Mouse (Mus musculus): Measurements from ENCODE around the gene Ifna15. TPM values are rescaled to one million over a fixed set of nuclear protein-coding genes. Genes with fewer than 3 reads are reported as not detected.
"Not testable (repeated sequence)": the region's sequence is repeated elsewhere in the genome, so short reads cannot be mapped to it uniquely, and the experiment has no call there.

The Ifna15 gene
- total RNA-seq (2015) (not detected in 2 replicates), total RNA-seq (2017) (not detected in 2 replicates)

DNA sequence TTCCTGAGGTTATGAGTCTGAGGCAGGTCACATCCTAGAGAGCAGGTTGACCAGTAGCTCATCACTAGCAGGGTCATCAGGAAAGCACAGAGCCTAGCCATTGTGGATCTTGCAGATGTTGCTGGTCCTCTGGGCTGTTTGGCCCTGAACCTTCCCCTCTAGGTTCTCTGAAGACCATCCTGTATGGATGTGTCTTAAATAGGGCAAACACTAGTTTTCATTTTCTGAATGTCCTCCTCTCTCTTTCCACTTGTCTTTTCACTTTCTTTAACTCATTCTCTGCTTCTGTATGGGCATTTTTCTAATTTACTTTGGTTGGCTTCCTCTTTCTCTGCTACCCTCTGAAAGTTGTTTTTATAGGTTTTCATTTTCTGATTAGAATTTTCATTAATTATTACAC lies at the start of gene Ifna15:
Ifna15 (minus strand) TSS at position 101 of the 400 bp plus-strand sequence.
- not testable (repeated sequence) for ATAC-seq (replicated peaks; ENCODE audit: poor library complexity)

DNA sequence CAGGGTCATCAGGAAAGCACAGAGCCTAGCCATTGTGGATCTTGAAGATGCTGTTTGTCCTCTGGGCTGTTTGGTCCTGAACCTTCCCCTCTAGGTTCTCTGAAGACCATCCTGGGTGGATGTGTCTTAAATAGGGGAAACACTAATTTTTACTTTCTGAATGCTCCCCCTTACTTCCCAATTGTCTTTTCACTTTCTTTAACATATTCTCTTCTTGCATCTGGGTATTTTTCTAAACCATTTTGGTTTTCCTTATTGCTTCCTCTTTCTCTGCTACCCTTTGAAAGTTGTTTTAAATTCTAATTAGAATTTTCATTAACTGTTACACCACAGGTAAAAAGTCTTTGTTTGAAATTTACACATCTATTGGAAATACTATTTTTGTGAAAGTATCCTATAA lies 45.2 kb upstream of the Ifna15 start, which contains the start of gene Ifna12:
Ifna12 (minus strand) TSS at position 101 of the 400 bp plus-strand sequence.
- no peak for ATAC-seq (replicated peaks; ENCODE audit: poor library complexity)

DNA sequence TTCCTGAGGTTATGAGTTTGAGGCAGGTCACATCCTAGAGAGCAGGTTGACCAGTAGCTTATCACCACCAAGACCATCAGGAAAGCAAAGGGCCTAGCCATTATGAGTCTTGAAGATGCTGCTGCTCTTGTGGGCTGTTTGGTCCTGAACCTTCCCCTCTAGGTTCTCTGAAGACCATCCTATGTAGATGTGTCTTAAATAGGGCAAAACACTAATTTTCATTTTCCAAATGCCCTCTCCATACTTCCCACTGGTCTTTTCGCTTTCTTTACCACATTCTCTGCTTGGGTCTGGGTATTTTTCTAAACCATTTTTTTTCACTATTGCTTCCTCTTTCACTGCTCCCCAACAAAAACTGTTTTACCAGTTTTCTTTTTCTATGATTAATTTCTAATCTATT lies 34.2 kb upstream of the Ifna15 start, which contains the start of gene Ifna9:
Ifna9 (minus strand) TSS at position 101 of the 400 bp plus-strand sequence.
- no peak for ATAC-seq (replicated peaks; ENCODE audit: poor library complexity)

DNA sequence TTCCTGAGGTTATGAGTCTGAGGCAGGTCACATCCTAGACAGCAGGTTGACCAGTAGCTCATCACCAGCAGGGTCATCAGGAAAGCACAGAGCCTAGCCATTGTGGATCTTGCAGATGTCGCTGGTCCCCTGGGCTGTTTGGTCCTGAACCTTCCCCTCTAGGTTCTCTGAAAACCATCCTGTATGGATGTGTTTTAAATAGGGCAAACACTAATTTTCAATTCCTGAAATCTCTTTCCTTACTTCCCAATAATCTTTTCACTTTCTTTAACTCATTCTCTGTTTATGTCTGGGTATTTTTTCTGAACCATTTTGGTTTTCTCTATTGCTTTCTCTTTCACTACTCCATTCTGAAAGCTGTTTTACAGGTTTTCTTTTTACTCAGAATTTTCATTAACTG lies 13.7 kb upstream of the Ifna15 start, which contains the start of gene Ifna14:
Ifna14 (minus strand) TSS at position 101 of the 400 bp plus-strand sequence.
- no peak for ATAC-seq (replicated peaks; ENCODE audit: poor library complexity)

DNA sequence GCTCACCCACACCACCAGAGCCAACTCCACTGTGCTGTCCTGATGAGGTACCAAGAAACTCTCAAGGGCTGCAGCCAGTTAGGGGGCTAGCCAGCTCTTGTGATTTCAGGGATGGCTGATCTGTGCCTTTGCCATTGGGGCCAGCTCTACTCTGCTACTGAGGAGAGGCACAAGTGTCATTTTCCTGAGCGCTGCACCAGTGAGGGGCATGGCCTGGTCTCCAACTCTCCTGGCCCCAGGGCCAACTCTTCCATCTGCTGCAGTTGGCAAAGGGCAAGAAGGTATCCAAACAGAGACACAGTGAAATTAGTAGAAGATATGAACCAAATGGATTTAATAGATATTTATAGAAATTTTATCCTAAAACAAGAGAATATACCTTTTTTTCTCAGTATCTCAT lies 3.7 kb upstream of the Ifna15 start:
- ATAC-seq (replicated peaks; ENCODE audit: poor library complexity) = no peak

DNA sequence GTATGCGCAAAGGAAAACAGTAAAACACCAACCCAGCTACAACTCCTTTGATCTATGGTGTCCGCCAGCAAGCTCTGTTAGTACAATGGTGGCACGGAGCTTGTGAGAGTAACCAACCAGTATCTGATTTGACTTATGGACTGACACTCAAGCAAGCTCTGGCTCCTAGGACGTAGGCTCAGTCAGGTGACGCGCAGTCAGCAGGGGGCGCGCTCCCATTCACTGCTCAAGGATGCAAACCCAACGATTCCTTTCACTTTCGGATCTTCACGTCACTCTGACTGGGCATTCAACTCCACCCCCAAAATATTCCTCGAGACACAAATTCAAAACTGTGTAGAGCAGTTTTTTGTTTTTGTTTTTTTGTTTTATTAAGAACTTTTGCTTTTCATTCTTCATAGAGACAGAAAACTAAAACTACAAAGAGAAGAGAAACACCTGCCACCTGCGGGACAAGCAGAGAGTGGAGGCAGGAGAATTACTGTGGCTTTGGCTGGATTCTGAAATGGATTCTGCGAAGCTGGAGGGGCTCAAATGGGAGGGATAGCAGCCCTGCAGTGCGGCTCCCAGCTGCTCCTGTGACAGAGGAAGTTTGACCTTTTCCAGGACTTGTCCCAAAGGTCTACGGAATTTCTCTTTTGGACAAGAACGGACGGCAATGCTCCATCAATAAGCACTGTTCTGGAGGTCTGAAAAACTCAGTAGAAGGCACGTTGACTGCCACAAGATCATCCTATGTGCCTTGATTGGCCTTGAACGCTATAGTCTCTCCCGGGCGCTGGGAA lies 7.7 kb downstream of the Ifna15 start:
- peak; percentile 100 for ATAC-seq (replicated peaks; ENCODE audit: poor library complexity)

DNA sequence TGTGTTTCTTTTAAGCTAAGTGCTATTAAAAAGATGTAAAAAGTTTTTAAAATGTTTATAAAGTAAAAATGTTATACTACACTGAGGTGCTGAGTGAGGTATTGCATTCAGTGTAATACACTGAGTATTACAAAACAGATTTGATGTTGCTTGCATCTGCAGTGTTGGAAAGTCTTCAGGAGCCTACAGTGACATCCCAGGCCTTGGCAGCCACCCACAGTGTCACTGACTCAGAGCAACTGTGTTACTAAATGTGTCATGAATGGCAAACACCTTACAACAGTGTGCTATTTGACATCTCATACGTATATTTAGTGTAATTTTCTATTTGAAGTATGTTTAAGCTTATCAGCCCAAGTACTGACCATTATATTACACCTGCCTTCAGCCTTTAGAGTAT lies 10.1 kb downstream of the Ifna15 start:
- no peak for ATAC-seq (replicated peaks; ENCODE audit: poor library complexity)

DNA sequence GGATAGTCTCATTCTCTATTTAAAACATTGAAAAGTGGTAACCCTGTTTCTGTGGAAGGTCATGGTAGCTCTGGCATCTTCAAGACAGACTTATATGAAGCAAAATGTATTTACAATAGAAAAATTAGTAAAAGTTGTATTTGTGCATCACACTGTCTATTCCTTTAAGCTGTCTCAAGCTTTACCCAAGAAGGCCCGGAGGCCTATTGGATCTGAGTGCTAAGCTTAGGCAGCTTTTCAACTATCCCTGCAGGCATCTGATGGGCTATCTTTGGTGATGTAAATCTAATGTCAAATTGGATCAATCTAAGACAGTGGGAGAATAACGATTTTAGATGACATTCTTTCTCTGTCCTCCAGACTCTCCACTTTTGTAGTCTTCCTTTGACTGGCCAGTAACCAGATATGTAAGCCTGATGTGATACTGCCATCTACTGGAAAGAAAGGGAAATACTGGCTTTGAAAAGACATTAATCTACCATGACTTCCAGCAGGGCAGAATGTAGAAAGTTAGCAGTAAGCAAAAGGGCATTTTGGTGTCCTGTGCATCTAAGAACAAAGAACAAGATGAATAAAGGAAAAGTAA lies 14.3 kb downstream of the Ifna15 start:
- ATAC-seq (replicated peaks; ENCODE audit: poor library complexity) = peak; percentile 98

DNA sequence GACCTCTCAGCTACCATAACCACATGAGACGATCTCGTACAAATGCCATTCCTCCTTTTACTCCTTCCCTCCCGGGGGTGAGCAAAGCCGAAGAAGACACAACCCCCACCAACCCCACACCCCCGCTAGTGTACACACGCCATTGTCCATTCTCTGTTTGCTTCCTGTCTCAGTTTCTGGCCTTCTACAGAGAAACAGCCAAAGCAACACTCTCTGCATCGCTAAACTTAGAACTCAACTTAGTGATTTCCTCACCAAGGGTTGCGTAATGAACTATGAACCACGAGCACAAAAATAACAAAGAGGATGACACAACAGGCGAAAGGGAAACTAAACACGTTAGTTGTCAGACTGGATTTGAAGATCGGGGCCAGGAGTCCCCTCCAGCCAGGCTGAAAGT lies 20.7 kb downstream of the Ifna15 start:
- peak; percentile 88 for ATAC-seq (replicated peaks; ENCODE audit: poor library complexity)

DNA sequence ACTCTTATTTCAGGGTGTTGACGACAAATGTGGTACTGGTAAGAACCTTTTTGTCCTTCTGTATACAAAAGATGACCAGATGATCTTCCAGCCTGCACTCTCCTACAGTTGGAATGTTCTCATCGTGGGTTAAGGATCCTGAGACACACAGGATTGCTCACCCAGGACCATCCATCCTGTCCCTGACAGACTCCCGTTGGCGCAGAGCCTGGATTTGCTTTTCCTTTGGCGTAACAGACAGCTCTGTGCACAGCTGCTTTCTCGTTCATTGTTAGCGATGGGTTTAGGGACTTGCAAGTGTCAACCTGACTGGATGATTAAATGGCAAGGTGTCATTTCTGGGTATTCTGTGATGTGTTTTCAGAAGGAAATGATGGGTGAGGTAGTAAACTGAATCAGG lies 21.4 kb downstream of the Ifna15 start:
- ATAC-seq (replicated peaks; ENCODE audit: poor library complexity) = no peak

DNA sequence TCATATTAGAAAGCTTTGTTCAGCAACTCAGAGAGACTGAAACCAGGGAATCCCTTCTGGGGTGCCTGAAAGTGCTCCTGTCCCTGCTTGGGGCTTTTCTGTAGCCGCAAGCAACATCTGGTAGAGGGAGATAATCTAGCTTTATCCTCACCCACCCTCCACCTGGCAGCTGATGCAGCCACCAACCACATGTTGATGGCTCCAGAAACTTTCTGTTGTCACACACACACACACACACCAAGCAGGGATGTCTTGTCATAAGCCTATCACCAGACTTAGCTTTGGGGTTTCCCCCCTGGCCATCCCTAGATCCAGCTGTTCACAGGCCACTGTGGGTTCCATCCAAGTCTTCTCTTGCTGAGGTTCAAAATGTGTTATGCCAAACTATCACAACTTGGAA lies 22.3 kb downstream of the Ifna15 start:
- ATAC-seq (replicated peaks; ENCODE audit: poor library complexity) = peak; percentile 74

DNA sequence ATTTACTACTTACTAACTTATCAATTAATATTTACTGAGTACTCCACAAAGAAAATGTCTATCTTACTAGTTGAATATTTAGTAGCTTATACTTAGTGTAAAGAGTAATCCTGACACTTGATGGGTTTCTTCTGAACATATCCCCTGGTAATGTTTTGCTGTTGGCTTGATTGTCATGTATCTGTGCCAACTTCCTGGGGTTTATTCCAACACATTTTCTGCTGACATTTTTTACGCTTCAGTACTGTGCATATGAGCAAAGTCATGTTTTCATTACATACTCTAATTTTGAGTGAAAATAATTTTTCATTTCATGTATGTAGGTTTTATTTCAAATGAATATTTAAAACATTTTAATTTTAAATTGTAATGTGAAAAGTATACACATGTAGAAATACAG lies 23.1 kb downstream of the Ifna15 start:
- ATAC-seq (replicated peaks; ENCODE audit: poor library complexity) = no peak

DNA sequence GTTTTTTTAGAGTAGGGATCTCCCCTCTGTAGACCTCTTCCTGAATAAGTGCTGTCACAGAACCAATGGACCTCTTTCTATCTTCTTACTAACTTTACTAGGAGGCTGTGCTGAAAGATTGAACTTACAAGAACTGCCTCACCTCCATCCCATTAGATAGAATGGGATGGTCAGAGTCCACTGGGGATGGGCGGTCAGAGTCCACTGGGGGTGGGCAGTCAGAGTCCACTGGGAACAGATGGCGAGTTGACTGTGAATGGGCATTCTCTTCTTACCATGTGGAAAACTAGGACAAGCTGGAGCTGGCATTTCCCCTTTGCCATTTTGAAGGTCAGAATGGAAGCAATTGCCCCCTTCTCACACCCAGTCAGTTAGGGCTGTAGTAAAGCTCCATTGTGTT lies 24.5 kb downstream of the Ifna15 start:
- no peak for ATAC-seq (replicated peaks; ENCODE audit: poor library complexity)

DNA sequence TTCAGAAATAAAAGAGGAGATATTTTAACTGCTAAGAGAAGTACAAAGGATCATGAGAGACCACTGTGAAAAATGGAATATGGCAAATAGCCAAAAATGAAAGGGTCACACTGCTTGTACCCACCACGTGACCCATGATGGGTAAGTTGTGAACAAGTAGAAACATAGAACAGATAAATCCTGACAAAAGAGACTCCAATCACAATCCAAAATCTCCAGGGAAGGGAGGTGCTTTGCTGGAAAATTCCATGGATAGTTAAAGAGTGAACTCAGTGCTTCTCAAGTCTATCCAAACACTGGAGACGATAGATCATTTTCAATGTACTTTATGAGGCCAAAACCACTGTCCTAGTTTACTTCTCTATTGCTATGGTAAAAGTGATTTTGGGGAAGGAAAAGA lies 27.2 kb downstream of the Ifna15 start:
- ATAC-seq (replicated peaks; ENCODE audit: poor library complexity) = no peak

DNA sequence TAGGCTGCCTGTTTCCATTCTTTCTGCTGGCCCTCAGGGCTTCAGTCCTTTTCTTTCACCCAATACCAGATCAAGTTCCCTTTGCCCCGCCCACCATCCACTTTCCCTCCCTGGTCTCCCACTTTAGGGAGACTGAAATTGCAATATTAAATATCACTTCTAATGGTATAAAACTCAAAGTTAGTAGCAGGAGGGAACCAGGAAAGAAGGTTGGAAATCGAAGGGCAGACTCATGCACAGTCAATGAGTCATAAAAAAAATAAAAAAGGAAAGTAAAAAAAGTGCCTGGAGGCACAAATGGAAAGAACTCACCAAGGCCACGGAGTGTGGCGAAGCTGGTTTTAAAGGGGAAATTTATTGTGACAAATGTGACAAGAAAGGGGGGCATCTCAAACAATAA lies 27.8 kb downstream of the Ifna15 start:
- ATAC-seq (replicated peaks; ENCODE audit: poor library complexity) = no peak

DNA sequence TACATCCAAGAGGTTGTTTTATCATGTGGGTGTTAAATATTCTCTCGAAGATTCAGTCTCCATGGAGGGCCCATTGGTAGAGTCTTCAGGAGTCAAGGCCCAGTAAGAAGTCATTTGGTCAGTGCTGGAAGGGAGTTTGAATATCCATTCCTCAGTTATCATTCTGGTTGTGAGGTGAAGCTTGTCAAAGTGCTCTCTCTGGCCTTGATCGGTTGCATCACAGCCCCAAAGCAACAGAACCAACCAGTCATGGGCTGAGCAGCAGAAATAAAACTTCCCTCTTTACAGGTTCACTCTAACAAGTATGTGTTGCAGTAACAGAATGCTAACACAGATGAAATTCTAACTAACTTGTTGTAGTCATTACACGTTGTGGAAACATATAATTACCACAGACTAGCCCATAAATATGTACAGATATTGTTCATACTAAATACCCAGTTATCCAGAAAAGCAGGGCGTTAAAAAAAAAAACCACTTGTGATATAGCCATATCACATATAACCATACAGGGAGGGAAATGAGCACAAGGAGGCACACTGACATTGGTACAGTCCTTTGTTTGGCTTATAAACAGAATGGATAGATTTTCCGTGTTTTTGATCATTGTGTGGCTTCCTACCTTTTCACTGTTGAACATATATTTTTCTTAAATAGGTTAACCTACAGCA lies 31.5 kb downstream of the Ifna15 start:
- ATAC-seq (replicated peaks; ENCODE audit: poor library complexity) = peak; percentile 52

DNA sequence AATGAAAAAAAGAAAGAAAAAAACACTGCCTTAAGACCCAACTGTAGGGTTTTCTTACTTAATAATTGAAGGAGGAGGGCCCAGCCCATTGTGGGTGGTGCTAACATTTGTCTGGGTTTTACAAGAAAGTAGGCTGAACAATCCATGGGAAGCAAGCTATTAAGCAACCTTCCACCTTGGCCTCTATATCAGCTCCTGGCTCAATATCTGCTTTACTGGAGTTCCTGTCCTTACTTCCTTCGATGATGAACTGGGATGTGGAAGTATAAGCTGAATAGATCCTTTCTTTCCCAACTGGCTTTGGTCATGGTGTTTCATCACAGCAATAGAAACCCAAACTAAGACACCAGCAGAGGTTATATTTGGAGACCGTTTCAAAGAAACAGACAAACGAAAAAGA lies 32.7 kb downstream of the Ifna15 start:
- peak; percentile 61; the same call in 1 of the 2 replicates for ATAC-seq (replicated peaks; ENCODE audit: poor library complexity)

DNA sequence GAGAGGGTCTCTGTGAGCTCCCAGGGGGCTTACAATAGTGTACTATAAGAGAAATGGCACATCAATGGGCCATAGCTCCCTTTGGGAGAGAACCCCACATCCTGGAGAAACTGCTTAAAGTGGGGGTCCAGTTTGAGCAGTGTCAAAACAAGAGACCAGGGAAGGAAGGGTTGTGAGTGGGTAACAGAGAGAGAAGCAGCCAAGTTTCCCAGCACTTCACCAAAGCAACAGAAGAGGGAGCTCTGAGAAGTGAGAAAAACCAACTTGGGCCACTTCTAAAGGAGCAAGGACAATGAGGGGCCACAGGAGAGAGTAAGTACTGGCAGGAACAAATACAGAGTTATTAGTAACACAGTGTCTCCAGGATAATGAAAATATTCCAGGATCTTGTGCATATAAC lies 34.8 kb downstream of the Ifna15 start:
- peak; percentile 75 for ATAC-seq (replicated peaks; ENCODE audit: poor library complexity)

DNA sequence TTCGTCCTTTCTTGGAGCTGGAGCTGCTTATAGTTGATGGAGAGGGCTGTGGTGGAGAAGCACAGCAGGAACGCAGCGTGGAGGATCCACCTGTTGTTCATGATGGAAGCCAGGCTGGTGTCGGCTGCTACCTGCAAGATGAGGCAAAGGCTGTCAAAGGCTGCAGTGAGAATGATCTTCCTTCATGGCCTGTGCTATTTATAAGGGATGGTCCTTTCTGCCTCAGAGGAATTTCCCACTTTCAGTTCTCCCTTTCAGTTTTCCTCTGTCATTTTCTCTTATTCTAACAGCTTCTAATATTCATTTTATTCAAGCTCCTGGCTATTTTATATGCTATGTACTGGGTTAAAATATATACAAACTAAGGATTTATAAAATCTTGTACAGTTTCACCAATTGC lies 35.4 kb downstream of the Ifna15 start, which contains the start of gene Ifnb1:
Ifnb1 (minus strand) TSS at position 101 of the 400 bp plus-strand sequence.
- no peak for ATAC-seq (replicated peaks; ENCODE audit: poor library complexity)

DNA sequence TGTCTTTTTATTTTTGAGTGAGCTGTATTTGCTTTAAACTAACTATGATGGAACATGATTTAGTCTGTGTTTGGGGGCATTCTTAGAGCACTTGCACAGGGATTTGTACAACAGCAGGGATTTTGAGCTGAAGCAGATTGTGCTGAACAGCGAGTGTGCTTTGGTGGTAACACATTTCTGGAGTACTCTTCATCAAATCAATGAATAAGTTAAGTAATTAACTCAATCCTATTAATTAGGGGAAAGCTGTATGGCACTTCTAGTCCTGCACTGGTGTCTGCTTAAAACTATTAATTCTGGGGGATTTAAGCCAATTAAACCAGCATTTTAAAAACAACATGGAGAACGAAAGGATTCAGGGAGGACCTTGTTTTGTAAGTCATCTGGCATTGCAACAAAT lies 40.1 kb downstream of the Ifna15 start:
- no peak for ATAC-seq (replicated peaks; ENCODE audit: poor library complexity)

DNA sequence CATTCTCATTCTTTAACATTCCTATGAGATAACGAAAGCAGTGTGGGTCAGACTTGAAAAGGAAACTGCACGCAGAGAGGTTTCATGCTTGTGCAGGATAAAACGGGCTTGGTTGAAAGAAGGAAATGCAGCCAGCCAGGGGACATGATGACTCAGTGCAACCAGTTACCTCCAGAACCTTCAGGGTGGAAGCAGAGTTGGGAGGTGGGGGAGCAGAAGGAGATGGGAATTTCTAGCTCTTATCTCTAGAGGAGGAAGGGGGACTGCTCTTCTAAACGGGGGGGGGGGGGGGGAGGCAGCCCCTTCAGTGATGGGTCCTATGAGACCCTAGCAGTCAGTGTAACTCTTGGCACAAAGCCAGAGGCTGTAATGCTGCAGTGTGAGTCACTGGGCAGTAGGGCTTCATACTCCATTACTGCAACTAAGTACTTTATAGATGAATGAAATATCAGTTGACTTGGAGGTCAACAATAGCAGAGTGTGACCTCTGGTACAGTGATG lies 42.3 kb downstream of the Ifna15 start:
- ATAC-seq (replicated peaks; ENCODE audit: poor library complexity) = peak; percentile 54

Data from megakaryocyte progenitor cell, adult 5-6 weeks (primary cell).